Mouse (Mus musculus) midbrain, embryonic 12.5 days (tissue): ENCODE data around the gene Tbxas1. TPM values are rescaled to one million over a fixed set of nuclear protein-coding genes. Genes with fewer than 3 reads are reported as not detected.
A peak's percentile ranks its signal among the peaks of the same experiment; 100 is the strongest.

Source experiments
- ATAC-seq: fragments of 200-750 bp; cut with Nextera tagmentation; 2 replicates; pipeline ENCODE4 v1.8.0; 2017; ENCODE audit warnings: low read depth, moderate TSS enrichment, moderate library complexity; ENCODE audit not compliant: low FRiP score
- H3K27ac ChIP-seq: fragments of 300-500 bp; sonication (generic); replicated peaks from 2 replicates; pipeline ENCODE4 v1.5.1; 2016; ENCODE audit warnings: mild to moderate bottlenecking
- H3K27me3 ChIP-seq: fragments of 300-500 bp; sonication (generic); 2 replicates; pipeline ENCODE4 v1.6.1; 2016; ENCODE audit warnings: mild to moderate bottlenecking
- H3K36me3 ChIP-seq: fragments of 300-500 bp; sonication (generic); 2 replicates; pipeline ENCODE4 v1.6.1; 2016
- H3K4me1 ChIP-seq: fragments of 300-500 bp; sonication (generic); 2 replicates; pipeline ENCODE4 v1.6.1; 2016
- H3K4me2 ChIP-seq: fragments of 300-500 bp; sonication (generic); replicated peaks from 2 replicates; pipeline ENCODE4 v1.6.1; 2016; ENCODE audit warnings: mild to moderate bottlenecking, moderate library complexity
- H3K4me3 ChIP-seq: fragments of 300-500 bp; sonication (generic); 2 replicates; pipeline ENCODE4 v1.5.1; 2016; ENCODE audit warnings: mild to moderate bottlenecking
- H3K9ac ChIP-seq: fragments of 300-500 bp; sonication (generic); replicated peaks from 2 replicates; pipeline ENCODE4 v1.6.1; 2016; ENCODE audit warnings: mild to moderate bottlenecking, moderate library complexity
- H3K9me3 ChIP-seq: fragments of 300-500 bp; sonication (generic); 2 replicates; pipeline ENCODE4 v1.6.1; 2016; ENCODE audit warnings: mild to moderate bottlenecking
- WGBS: fragments of 180-500 bp; shearing (Covaris S2); methylation state at CpG from one replicate; pipeline ENCODE4 v1.1.7; 2016; 5-methylcytosine and 5-hydroxymethylcytosine counted together
- polyA plus RNA-seq: library from polyadenylated mRNA; unstranded; fragments of >200 nt; fragmentation: Nextera tagmentation; extraction: Ambion mirVana; gene quantifications from 2 replicates; pipeline ENCODE4 v1.2.1, GENCODE M21; 2016

Tbxas1 gene
- polyA plus RNA-seq, 1 experiment from 2014 or later: 2.2 TPM

DNA sequence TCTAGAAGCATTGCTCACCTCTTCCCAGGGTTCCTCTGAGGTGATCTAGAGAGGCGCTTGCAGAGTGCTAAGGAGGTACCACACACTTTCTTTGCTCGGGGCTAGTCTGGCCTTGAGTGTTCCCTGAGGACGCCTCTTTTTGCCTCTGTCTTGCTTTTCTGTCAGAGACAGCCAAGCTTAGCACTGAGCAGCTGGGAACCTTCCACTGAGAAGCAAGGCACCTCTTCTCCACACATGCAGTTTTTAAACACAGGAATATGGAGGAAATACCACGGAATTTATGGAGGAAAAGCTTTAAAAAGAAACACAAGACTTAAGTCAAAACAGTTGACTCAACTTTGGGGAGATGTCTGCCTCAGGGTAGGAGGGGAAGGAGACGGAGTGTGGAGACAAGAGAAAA is 40.6 kb downstream of the Tbxas1 start:
- Histone ChIP-seq H3K27me3 (no peaks in the 10 kb centered on the region; the same call in none of the 2 replicates), H3K9me3 (no peaks in the 10 kb centered on the region), H3K4me3 (no peak overlapping the region), H3K36me3 (no peaks in the 10 kb centered on the region), H3K9ac (no peak overlapping the region), H3K4me2 (no peak overlapping the region), H3K27ac (no peak overlapping the region), H3K4me1 (peaks cover 14% of the 10 kb centered on the region; the same call in 1 of the 2 replicates)
- WGBS: 66% methylated on average over 5 of the region's 5 CpGs
- ATAC-seq: no peak

GRCm38 (mm10) chr6:38916571-38916970 is 41.4 kb downstream of the Tbxas1 start:
- WGBS: 96% methylated on average over 4 of the region's 4 CpGs
- Histone ChIP-seq H3K9me3 (no peaks in the 10 kb centered on the region), H3K4me3 (no peak overlapping the region), H3K9ac (no peak overlapping the region), H3K4me2 (no peak overlapping the region), H3K36me3 (no peaks in the 10 kb centered on the region), H3K27ac (no peak overlapping the region), H3K27me3 (no peaks in the 10 kb centered on the region; the same call in none of the 2 replicates), H3K4me1 (peaks cover 14% of the 10 kb centered on the region; the same call in 1 of the 2 replicates)
- ATAC-seq: no peak

GRCm38 (mm10) chr6:38917415-38917814 is 42.2 kb downstream of the Tbxas1 start:
- H3K36me3 ChIP-seq: no peaks in the 10 kb centered on the region
- H3K4me2 ChIP-seq: no peak overlapping the region
- no peak for ATAC-seq
- no peaks in the 10 kb centered on the region for H3K9me3 ChIP-seq
- peaks cover 14% of the 10 kb centered on the region; the same call in 1 of the 2 replicates for H3K4me1 ChIP-seq
- H3K4me3 ChIP-seq: no peak overlapping the region
- WGBS: 85% methylated on average over 3 of the region's 3 CpGs
- H3K27ac ChIP-seq: no peak overlapping the region
- H3K9ac ChIP-seq: no peak overlapping the region
- H3K27me3 ChIP-seq: no peaks in the 10 kb centered on the region; the same call in 1 of the 2 replicates

DNA sequence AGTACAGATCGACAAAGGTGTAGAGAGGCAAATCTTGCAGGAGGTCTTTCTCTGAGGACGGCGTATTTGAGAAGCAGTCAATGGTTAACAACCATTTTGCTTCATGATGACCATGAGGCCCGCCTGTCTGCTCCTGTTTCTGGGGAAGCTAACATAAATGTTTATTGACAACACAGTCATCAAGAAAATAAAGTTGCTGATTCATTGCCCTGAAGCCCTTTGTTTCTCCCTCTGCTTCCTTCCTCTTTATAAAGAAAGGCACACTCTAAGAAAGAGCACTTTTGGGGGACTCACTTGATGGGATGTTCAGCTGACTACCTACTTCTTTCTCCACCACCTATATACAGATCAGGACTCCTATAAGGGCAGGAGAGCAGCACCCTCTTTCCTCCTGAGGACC is 43.5 kb downstream of the Tbxas1 start:
- Histone ChIP-seq H3K9me3 (no peaks in the 10 kb centered on the region), H3K36me3 (no peaks in the 10 kb centered on the region), H3K27me3 (no peaks in the 10 kb centered on the region; the same call in 1 of the 2 replicates), H3K4me2 (no peak overlapping the region), H3K4me1 (peaks cover 5% of the 10 kb centered on the region; the same call in 1 of the 2 replicates), H3K9ac (no peak overlapping the region), H3K27ac (no peak overlapping the region), H3K4me3 (no peak overlapping the region)
- ATAC-seq: no peak
- WGBS: 94% methylated on average over 4 of the region's 4 CpGs

DNA sequence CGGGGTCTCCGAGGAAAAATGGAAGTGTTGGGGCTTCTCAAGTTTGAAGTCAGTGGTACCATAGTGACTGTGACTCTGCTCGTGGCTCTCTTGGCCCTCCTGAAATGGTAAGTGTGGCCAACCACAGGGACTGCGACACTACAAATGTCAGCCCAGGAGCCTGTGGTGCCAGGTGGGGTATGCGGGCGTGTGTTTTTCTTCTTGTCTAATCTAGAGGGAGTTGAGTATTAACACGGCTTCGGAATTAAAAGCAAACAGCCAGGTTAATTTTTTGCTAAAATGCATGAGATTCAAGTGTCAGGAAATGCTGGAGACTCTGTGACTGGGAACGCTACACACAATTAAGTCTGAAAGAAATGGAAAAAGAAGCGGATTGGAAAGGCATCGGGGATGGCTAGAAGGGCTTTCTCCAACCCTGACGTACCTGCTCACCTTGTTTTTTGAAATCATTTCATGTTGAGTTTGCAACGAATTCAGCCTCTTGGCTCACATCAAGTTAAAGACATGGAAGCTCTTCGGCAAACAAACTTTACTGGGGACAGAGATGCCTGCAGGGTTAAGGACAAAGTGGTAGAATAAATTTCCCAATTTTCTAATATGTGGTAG is 44.0 kb downstream of the Tbxas1 start:
- Histone ChIP-seq H3K9ac (no peak overlapping the region), H3K27ac (no peak overlapping the region)
- WGBS: 85% methylated on average over 14 of the region's 14 CpGs

GRCm38 (mm10) chr6:38920141-38920540 is 44.9 kb downstream of the Tbxas1 start:
- 81% methylated on average over 6 of the region's 6 CpGs for WGBS
- Histone ChIP-seq H3K36me3 (no peaks in the 10 kb centered on the region), H3K27me3 (no peaks in the 10 kb centered on the region; the same call in 1 of the 2 replicates), H3K4me1 (no peaks in the 10 kb centered on the region), H3K4me2 (no peak overlapping the region), H3K4me3 (no peak overlapping the region), H3K27ac (no peak overlapping the region), H3K9me3 (no peaks in the 10 kb centered on the region), H3K9ac (no peak overlapping the region)
- no peak for ATAC-seq

More for the DNA sequence above, 44.0 kb downstream of the Tbxas1 start:
- Histone ChIP-seq H3K4me2 (no peak overlapping the region), H3K4me1 (peaks cover under 1% of the 10 kb centered on the region; the same call in 1 of the 2 replicates), H3K9me3 (no peaks in the 10 kb centered on the region), H3K27me3 (no peaks in the 10 kb centered on the region; the same call in 1 of the 2 replicates), H3K36me3 (no peaks in the 10 kb centered on the region), H3K4me3 (no peak overlapping the region)
- ATAC-seq: no peak

GRCm38 (mm10) chr6:38921095-38921809 is 46.0 kb downstream of the Tbxas1 start:
- Histone ChIP-seq H3K9ac (no peak overlapping the region), H3K27ac (no peak overlapping the region), H3K4me3 (no peak overlapping the region), H3K4me2 (no peak overlapping the region), H3K27me3 (no peaks in the 10 kb centered on the region), H3K4me1 (no peaks in the 10 kb centered on the region), H3K36me3 (no peaks in the 10 kb centered on the region), H3K9me3 (no peaks in the 10 kb centered on the region)
- WGBS: 85% methylated on average over 17 of the region's 17 CpGs
- ATAC-seq: no peak; the same call in 1 of the 2 replicates

- Histone ChIP-seq H3K4me2 (no peak overlapping the region), H3K27me3 (no peaks in the 10 kb centered on the region), H3K9me3 (no peaks in the 10 kb centered on the region), H3K9ac (no peak overlapping the region), H3K4me3 (no peak overlapping the region), H3K36me3 (no peaks in the 10 kb centered on the region), H3K4me1 (no peaks in the 10 kb centered on the region), H3K27ac (no peak overlapping the region)
- ATAC-seq: no peak
- 83% methylated on average over 8 of the region's 8 CpGs for WGBS
These were observed 46.6 kb downstream of the Tbxas1 start for GRCm38 (mm10) chr6:38921810-38922116.

DNA sequence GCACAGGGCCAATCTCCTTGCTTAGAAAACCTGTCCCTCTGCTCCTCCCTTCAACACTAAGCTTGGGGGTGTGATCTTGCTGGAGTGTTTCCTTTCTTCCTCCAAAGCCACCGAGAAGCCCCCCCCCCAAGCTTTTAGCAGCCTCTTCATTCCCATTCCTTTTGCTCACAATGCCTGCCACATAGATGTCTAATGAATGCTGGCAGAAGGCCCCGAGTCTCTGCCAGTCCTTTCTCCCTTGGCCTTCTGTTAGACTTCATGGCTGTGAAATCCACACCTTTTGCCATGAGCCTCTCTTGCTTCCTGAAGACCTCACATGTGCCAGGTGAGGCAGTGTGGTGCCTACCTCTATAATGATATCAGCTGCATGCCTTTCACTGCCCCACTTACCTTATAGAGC is 47.3 kb downstream of the Tbxas1 start:
- Histone ChIP-seq H3K4me1 (no peaks in the 10 kb centered on the region), H3K36me3 (no peaks in the 10 kb centered on the region), H3K4me2 (no peak overlapping the region), H3K27ac (no peak overlapping the region), H3K27me3 (no peaks in the 10 kb centered on the region), H3K9ac (no peak overlapping the region), H3K4me3 (no peak overlapping the region), H3K9me3 (no peaks in the 10 kb centered on the region)
- ATAC-seq: no peak
- WGBS: 64% methylated on average over 2 of the region's 2 CpGs

DNA sequence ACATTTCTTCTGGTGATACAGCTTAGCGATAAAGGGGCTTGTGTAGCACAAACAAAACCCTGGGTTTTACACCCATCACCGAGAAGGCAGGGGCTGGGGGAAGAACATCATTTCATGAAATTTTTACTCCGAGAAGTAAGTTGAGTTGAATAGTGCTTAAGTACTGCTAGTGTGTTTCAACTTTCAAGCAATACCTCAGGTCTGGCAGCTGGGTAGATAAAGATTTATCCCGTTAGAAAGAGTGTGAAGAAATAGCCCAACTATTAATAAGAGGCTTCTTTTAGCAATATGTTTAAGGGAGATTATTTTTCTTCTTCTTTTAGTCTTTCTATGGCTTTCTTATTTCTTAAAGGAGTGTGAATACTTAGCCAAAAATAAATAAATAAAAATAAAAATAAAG is 48.2 kb downstream of the Tbxas1 start:
- Histone ChIP-seq H3K4me2 (no peak overlapping the region), H3K36me3 (no peaks in the 10 kb centered on the region), H3K4me1 (no peaks in the 10 kb centered on the region), H3K27me3 (no peaks in the 10 kb centered on the region), H3K9ac (no peak overlapping the region), H3K9me3 (no peaks in the 10 kb centered on the region), H3K4me3 (no peak overlapping the region), H3K27ac (no peak overlapping the region)
- 90% methylated on average over 4 of the region's 4 CpGs for WGBS
- no peak for ATAC-seq

- no peaks in the 10 kb centered on the region for H3K4me1 ChIP-seq
- no peaks in the 10 kb centered on the region for H3K9me3 ChIP-seq
- H3K4me2 ChIP-seq: no peak overlapping the region
- H3K9ac ChIP-seq: no peak overlapping the region
- no peaks in the 10 kb centered on the region for H3K36me3 ChIP-seq
- H3K4me3 ChIP-seq: no peak overlapping the region
- H3K27me3 ChIP-seq: no peaks in the 10 kb centered on the region
- H3K27ac ChIP-seq: no peak overlapping the region
- 93% methylated on average over 18 of the region's 18 CpGs for WGBS
- ATAC-seq: no peak
These were observed 48.9 kb downstream of the Tbxas1 start for GRCm38 (mm10) chr6:38923870-38924817.

DNA sequence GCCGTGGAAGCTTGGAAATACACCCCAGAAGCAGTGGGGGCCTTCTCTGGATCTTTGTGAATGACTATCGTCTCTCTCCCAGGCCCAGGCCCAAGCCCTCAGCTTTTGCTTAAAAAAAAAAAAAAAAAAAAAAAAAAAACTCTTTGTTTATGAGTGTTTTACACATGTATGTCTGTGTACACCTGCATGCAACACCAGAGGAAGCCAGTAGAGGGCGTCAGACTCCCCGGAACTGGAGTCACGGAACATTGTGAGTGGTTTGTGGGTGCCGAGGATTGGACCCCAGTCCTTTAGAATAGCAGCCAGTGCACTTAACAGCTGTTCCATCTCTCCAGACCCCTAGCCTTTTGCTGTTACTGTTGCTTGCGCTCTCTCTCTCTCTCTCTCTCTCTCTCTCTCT is 50.5 kb downstream of the Tbxas1 start:
- no peak for ATAC-seq
- WGBS: 58% methylated on average over 7 of the region's 7 CpGs

More for the DNA sequence above, 50.5 kb downstream of the Tbxas1 start:
- H3K27ac ChIP-seq: no peak overlapping the region
- H3K36me3 ChIP-seq: no peaks in the 10 kb centered on the region
- peak overlapping the region; percentile 16; the same call in 1 of the 2 replicates for H3K4me3 ChIP-seq
- no peaks in the 10 kb centered on the region for H3K4me1 ChIP-seq
- no peaks in the 10 kb centered on the region for H3K9me3 ChIP-seq
- no peak overlapping the region for H3K9ac ChIP-seq
- H3K27me3 ChIP-seq: no peaks in the 10 kb centered on the region
- peak overlapping the region; percentile 41 for H3K4me2 ChIP-seq
